Mouse (Mus musculus) MEL (cell line): ENCODE measurements around the gene Pnpla3. TPM values are rescaled to one million over a fixed set of nuclear protein-coding genes. Genes with fewer than 3 reads are reported as not detected.
A peak's percentile ranks its signal among the peaks of the same experiment; 100 is the strongest.

Experiments used
- DNase-seq: peaks from one replicate; pipeline ENCODE4 v3.0.0; 2011; ENCODE audit warnings: low read depth, low spot score
- H3K27ac ChIP-seq: 2 replicates; pipeline ENCODE4 v1.5.1; 2012; ENCODE audit warnings: low read depth, mild to moderate bottlenecking, control low read depth, low read length, moderate library complexity; ENCODE audit not compliant: control insufficient read depth
- H3K27me3 ChIP-seq, 2 experiments: fragments of 150-350 bp in 1 of 2; sonication (generic) in 1 of 2; 2 replicates each; pipeline ENCODE4 v1.6.1; 2012; ENCODE audit warnings: low read length in 2 of 2, mild to moderate bottlenecking in 2 of 2, improper control_type of control experiment in 1 of 2, moderate library complexity in 1 of 2; ENCODE audit not compliant: insufficient read depth in 2 of 2, control insufficient read depth in 1 of 2
- H3K36me3 ChIP-seq, 2 experiments: 2 replicates each; pipeline ENCODE4 v1.6.1; 2012 to 2014; ENCODE audit warnings: low read length in 2 of 2, improper control_type of control experiment in 1 of 2, inconsistent platforms in 1 of 2, mild to moderate bottlenecking in 1 of 2; ENCODE audit not compliant: insufficient read depth in 2 of 2, control insufficient read depth in 1 of 2
- H3K4me1 ChIP-seq, 2 experiments: fragments of 150-350 bp in 1 of 2; sonication (generic) in 1 of 2; 2 replicates each; pipeline ENCODE4 v1.6.1; 2012; ENCODE audit warnings: low read length in 2 of 2, improper control_type of control experiment in 1 of 2, mild to moderate bottlenecking in 1 of 2; ENCODE audit not compliant: insufficient read depth in 2 of 2, control insufficient read depth in 1 of 2
- H3K4me3 ChIP-seq, 2 experiments: fragments of 150-350 bp in 1 of 2; sonication (generic) in 1 of 2; 2 replicates each; pipeline ENCODE4 v1.5.1; 2012; ENCODE audit warnings: low read depth in 2 of 2, low read length in 2 of 2, mild to moderate bottlenecking in 2 of 2, moderate library complexity in 2 of 2, control low read depth in 1 of 2, improper control_type of control experiment in 1 of 2; ENCODE audit not compliant: control insufficient read depth in 1 of 2, insufficient read depth in 1 of 2
- H3K79me2 ChIP-seq: 2 replicates; pipeline ENCODE4 v1.6.1; 2012; ENCODE audit warnings: mild to moderate bottlenecking, low read length, moderate library complexity; ENCODE audit not compliant: control insufficient read depth, poor library complexity, insufficient read depth
- H3K9ac ChIP-seq: 2 replicates; pipeline ENCODE4 v1.6.1; 2012; ENCODE audit warnings: low read depth, mild to moderate bottlenecking, control low read depth, low read length, moderate library complexity; ENCODE audit not compliant: control insufficient read depth, poor library complexity, severe bottlenecking
- H3K9me3 ChIP-seq: fragments of 150-350 bp; sonication (generic); replicated peaks from 2 replicates; pipeline ENCODE4 v1.6.1; 2012; ENCODE audit warnings: mild to moderate bottlenecking, low read length, improper control_type of control experiment, moderate library complexity; ENCODE audit not compliant: insufficient read depth
- BHLHE40 ChIP-seq: IDR thresholded peaks from 2 replicates; pipeline ENCODE4 v1.6.1; 2012; ENCODE audit warnings: low read depth, mild to moderate bottlenecking, inconsistent platforms, low read length, improper control_type of control experiment, borderline replicate concordance
- CHD1 ChIP-seq: IDR thresholded peaks from 2 replicates; pipeline ENCODE4 v1.6.1; 2012; ENCODE audit warnings: low read depth, mild to moderate bottlenecking, inconsistent platforms, low read length, improper control_type of control experiment
- CHD2 ChIP-seq: IDR thresholded peaks from 2 replicates; pipeline ENCODE4 v1.6.1; 2011; ENCODE audit warnings: low read length, improper control_type of control experiment
- CTCF ChIP-seq, 3 experiments: IDR thresholded peaks in 2 of 3; conservative IDR thresholded peaks in 1 of 3; 2 replicates each; pipeline ENCODE4 v1.5.1; 2011 to 2012; ENCODE audit warnings: low read length in 3 of 3, low read depth in 2 of 3, mild to moderate bottlenecking in 2 of 3, improper control_type of control experiment in 1 of 3, inconsistent platforms in 1 of 3, mixed read lengths in 1 of 3, moderate library complexity in 1 of 3; ENCODE audit not compliant: control insufficient read depth in 1 of 3, insufficient read depth in 1 of 3, poor library complexity in 1 of 3, severe bottlenecking in 1 of 3
- ELF1 ChIP-seq: IDR thresholded peaks from 2 replicates; pipeline ENCODE4 v1.6.1; 2014; ENCODE audit warnings: low read depth, mild to moderate bottlenecking, inconsistent platforms, low read length, improper control_type of control experiment, moderate library complexity
- ETS1 ChIP-seq: IDR thresholded peaks from 2 replicates; pipeline ENCODE4 v1.6.1; 2012; ENCODE audit warnings: low read depth, mild to moderate bottlenecking, inconsistent platforms, low read length, improper control_type of control experiment, moderate library complexity
- GABPA ChIP-seq: IDR thresholded peaks from 2 replicates; pipeline ENCODE4 v1.6.1; 2012; ENCODE audit warnings: low read depth, mild to moderate bottlenecking, inconsistent platforms, low read length, improper control_type of control experiment, moderate library complexity
- HCFC1 ChIP-seq: IDR thresholded peaks from 2 replicates; pipeline ENCODE4 v1.6.1; 2012; ENCODE audit warnings: low read depth, mild to moderate bottlenecking, inconsistent platforms, low read length, improper control_type of control experiment, moderate library complexity
- KAT2A ChIP-seq: conservative IDR thresholded peaks from 2 replicates; pipeline ENCODE4 v1.6.1; 2012; ENCODE audit warnings: low read depth, low read length, improper control_type of control experiment, inconsistent platforms
- MAFK ChIP-seq: IDR thresholded peaks from 2 replicates; pipeline ENCODE4 v1.6.1; 2011; ENCODE audit warnings: low read depth, mild to moderate bottlenecking, low read length, improper control_type of control experiment, borderline replicate concordance
- MAX ChIP-seq: IDR thresholded peaks from 2 replicates; pipeline ENCODE4 v1.6.1; 2011; ENCODE audit warnings: low read length, improper control_type of control experiment
- MEF2A ChIP-seq: IDR thresholded peaks from 2 replicates; pipeline ENCODE4 v1.6.1; 2014; ENCODE audit warnings: low read depth, mild to moderate bottlenecking, inconsistent platforms, low read length, improper control_type of control experiment; ENCODE audit not compliant: poor library complexity, insufficient replicate concordance, severe bottlenecking; ENCODE audit errors: extremely low read depth
- MXI1 ChIP-seq: IDR thresholded peaks from 2 replicates; pipeline ENCODE4 v1.6.1; 2011; ENCODE audit warnings: mild to moderate bottlenecking, low read depth, low read length, improper control_type of control experiment
- MYC ChIP-seq: IDR thresholded peaks from 2 replicates; pipeline ENCODE4 v1.6.1; 2011; ENCODE audit warnings: low read depth, mild to moderate bottlenecking, low read length, improper control_type of control experiment, moderate library complexity
- NELFE ChIP-seq: IDR thresholded peaks from 2 replicates; pipeline ENCODE4 v1.6.1; 2011; ENCODE audit warnings: low read depth, low read length, improper control_type of control experiment
- NRF1 ChIP-seq: IDR thresholded peaks from 2 replicates; pipeline ENCODE4 v1.6.1; 2014; ENCODE audit warnings: low read depth, mild to moderate bottlenecking, inconsistent platforms, low read length, improper control_type of control experiment, moderate library complexity; ENCODE audit not compliant: poor library complexity, insufficient read depth, severe bottlenecking
- POLR2A ChIP-seq, 2 experiments: IDR thresholded peaks; 2 replicates each; pipeline ENCODE4 v1.6.1; 2011 to 2012; ENCODE audit warnings: low read length in 2 of 2, mild to moderate bottlenecking in 2 of 2, control low read depth in 1 of 2, improper control_type of control experiment in 1 of 2, low read depth in 1 of 2, moderate library complexity in 1 of 2; ENCODE audit not compliant: control insufficient read depth in 1 of 2, insufficient read depth in 1 of 2, poor library complexity in 1 of 2
- POLR2AphosphoS2 ChIP-seq: IDR thresholded peaks from 2 replicates; pipeline ENCODE4 v1.6.1; 2011; ENCODE audit warnings: low read length, improper control_type of control experiment
- POLR2AphosphoS5 ChIP-seq: IDR thresholded peaks from 2 replicates; pipeline ENCODE4 v1.6.1; 2012; ENCODE audit warnings: low read depth, borderline replicate concordance, mild to moderate bottlenecking, inconsistent platforms, low read length, moderate library complexity, mixed read lengths
- RCOR1 ChIP-seq: IDR thresholded peaks from 2 replicates; pipeline ENCODE4 v1.6.1; 2012; ENCODE audit warnings: low read depth, mild to moderate bottlenecking, inconsistent platforms, low read length, improper control_type of control experiment
- SIN3A ChIP-seq: IDR thresholded peaks from 2 replicates; pipeline ENCODE4 v1.6.1; 2012; ENCODE audit warnings: low read length, improper control_type of control experiment, inconsistent platforms
- SMC3 ChIP-seq: IDR thresholded peaks from 2 replicates; pipeline ENCODE4 v1.6.1; 2011; ENCODE audit warnings: low read depth, low read length, improper control_type of control experiment
- TBP ChIP-seq: IDR thresholded peaks from 2 replicates; pipeline ENCODE4 v1.8.0; 2011; ENCODE audit warnings: low read depth, low read length, improper control_type of control experiment
- TCF12 ChIP-seq: IDR thresholded peaks from 2 replicates; pipeline ENCODE4 v1.6.1; 2014; ENCODE audit warnings: low read depth, mild to moderate bottlenecking, inconsistent platforms, low read length, improper control_type of control experiment, moderate library complexity
- UBTF ChIP-seq: IDR thresholded peaks from 2 replicates; pipeline ENCODE4 v1.6.1; 2012; ENCODE audit warnings: low read depth, mild to moderate bottlenecking, inconsistent platforms, low read length, improper control_type of control experiment, moderate library complexity, borderline replicate concordance; ENCODE audit not compliant: insufficient read depth
- USF1 ChIP-seq: IDR thresholded peaks from 2 replicates; pipeline ENCODE4 v1.6.1; 2014; ENCODE audit warnings: low read depth, mild to moderate bottlenecking, inconsistent platforms, low read length, improper control_type of control experiment, moderate library complexity
- ZKSCAN1 ChIP-seq: IDR thresholded peaks from 2 replicates; pipeline ENCODE4 v1.6.1; 2012; ENCODE audit warnings: low read depth, mild to moderate bottlenecking, inconsistent platforms, low read length, improper control_type of control experiment, moderate library complexity
- ZNF384 ChIP-seq: IDR thresholded peaks from 2 replicates; pipeline ENCODE4 v1.6.1; 2012; ENCODE audit warnings: low read depth, mild to moderate bottlenecking, inconsistent platforms, low read length, improper control_type of control experiment
- polyA plus RNA-seq, 2 experiments: library from polyadenylated mRNA; stranded (reverse) in 1 of 2; unstranded in 1 of 2; fragments of >175 nt in 1 of 2; fragments of >200 nt in 1 of 2; gene quantifications; 2 replicates each; pipeline versions ENCODE4 v1.2.1 to v1.2.4; 2012; ENCODE audit warnings: low replicate concordance in 2 of 2, low read depth in 1 of 2; ENCODE audit not compliant: insufficient read length in 2 of 2, insufficient read depth in 1 of 2, missing spikeins in 1 of 2
- total RNA-seq: library from RNA; depleted of rRNA; stranded (reverse); fragments of 300-350 nt; gene quantifications from 2 replicates; pipeline ENCODE4 v1.2.3, GENCODE M21; 2012

Gene Pnpla3
- total and polyA plus RNA-seq, 3 experiments, result not detected

- peaks cover 5 to 8% of the 10 kb centered on the region in 2 experiments; a peak in 3 of 4 replicates for H3K36me3 ChIP-seq
- H3K27me3 ChIP-seq, result no peaks in the 10 kb centered on the region
- H3K79me2 ChIP-seq, result peaks cover 22% of the 10 kb centered on the region
- no peaks in the 10 kb centered on the region for H3K9me3 ChIP-seq
- DNase-seq, result peak; percentile 97
- H3K4me1 ChIP-seq, result peaks cover 0 to 11% of the 10 kb centered on the region in 2 experiments; a peak in 1 of 4 replicates
- TF ChIP-seq MAX, result peak; percentile 84
- peak; percentile 84 for TF ChIP-seq ELF1
- no peak for TF ChIP-seq BHLHE40
- TF ChIP-seq MYC, result peak; percentile 52; the same call in 1 of the 2 replicates
- TF ChIP-seq ZNF384, result no peak
- TF ChIP-seq NELFE, result peak; percentile 94
- TF ChIP-seq ETS1, result no peak
- peak; percentile 61; the same call in 1 of the 2 replicates for TF ChIP-seq TCF12
- TF ChIP-seq POLR2A (IDR thresholded peaks at IDR 0.05; ENCODE audit: control insufficient read depth in 1 of 2, insufficient read depth in 1 of 2, low read depth in 1 of 2, low read length in 2 of 2, poor library complexity in 1 of 2), result peak; percentile 45 to 97; a peak in 3 of 4 replicates
- TF ChIP-seq RCOR1, result no peak
- TF ChIP-seq CHD2, result peak; percentile 67
- peak; percentile 47; the same call in 1 of the 2 replicates for TF ChIP-seq USF1
- no peak for TF ChIP-seq GABPA
- TF ChIP-seq ZKSCAN1, result no peak
- TF ChIP-seq MAFK, result no peak
- TF ChIP-seq CHD1, result no peak
- TF ChIP-seq MEF2A, result no peak
- TF ChIP-seq TBP, result peak; percentile 89
- peak; percentile 94 for TF ChIP-seq SIN3A
- TF ChIP-seq NRF1, result peak; percentile 66
- TF ChIP-seq HCFC1, result peak; percentile 94
- TF ChIP-seq POLR2AphosphoS5, result no peak
- TF ChIP-seq KAT2A, result peak; percentile 84
- no peak for TF ChIP-seq UBTF
- TF ChIP-seq CTCF (IDR thresholded peaks at IDR 0.05 in 2 of 3, conservative IDR thresholded peaks at IDR 0.05 in 1 of 3; ENCODE audit: control insufficient read depth in 1 of 3, insufficient read depth in 1 of 3, low read depth in 2 of 3, low read length in 3 of 3, poor library complexity in 1 of 3, severe bottlenecking in 1 of 3), result peak in 2 of 3 experiments; percentile 29 to 33; a peak in 4 of 6 replicates
- no peak for TF ChIP-seq SMC3
- TF ChIP-seq POLR2AphosphoS2, result peak; percentile 86
- TF ChIP-seq MXI1, result peak; percentile 84
- H3K27ac ChIP-seq, result peak within 1 kb of the TSS; percentile 87
- peak within 1 kb of the TSS; percentile 95 for H3K4me3 ChIP-seq
- H3K9ac ChIP-seq, result peak within 1 kb of the TSS; percentile 96
Measured at GRCm38 (mm10) chr15:84192058-84192791, 24.6 kb downstream of the Pnpla3 start, which contains the start of gene Samm50. Gene Samm50 (plus strand): TSS chr15:84192241.
